18 mouse cellular contexts compared by ENCODE assay signal in genomic region chr10:62677329-62677728, GRCm38 (mm10). TPM values are rescaled to one million over a fixed set of nuclear protein-coding genes. Genes with fewer than 3 reads are reported as not detected.
"Had no signal": no experiment of that assay in that cellular context is flagged by ENCODE, and none has a peak within 500 bp of the region (broad histone marks: within the 10 kb centered on the region; RNA-seq: fewer than 3 reads in every experiment).

No protein-coding gene starts in this region.

- H3K4me3 ChIP-seq: liver, embryonic 13.5 days; neural tube, embryonic 12.5 days; neural tube, embryonic 15.5 days had no signal

- DNase-seq: kidney, adult 18-20 months; kidney, postnatal 14 days; kidney, postnatal 4 days; liver, embryonic 13.5 days; lung, adult 2 months; lung, postnatal 14 days; lung, postnatal 4 days; midbrain, embryonic 14.5 days; right cerebral cortex, adult 18-20 months; right cerebral cortex, postnatal 14 days; right cerebral cortex, postnatal 4 days; thymus, adult 2 months; thymus, postnatal 14 days; thymus, postnatal 4 days had no signal

- H3K4me1 ChIP-seq: liver, embryonic 13.5 days; neural tube, embryonic 12.5 days; neural tube, embryonic 15.5 days had no signal

- H3K36me3 ChIP-seq: liver, embryonic 13.5 days; neural tube, embryonic 12.5 days; neural tube, embryonic 15.5 days had no signal

- H3K9ac ChIP-seq: liver, embryonic 13.5 days; neural tube, embryonic 12.5 days; neural tube, embryonic 15.5 days had no signal

- H3K9me3 ChIP-seq: neural tube, embryonic 15.5 days had no signal

- H3K4me2 ChIP-seq: liver, embryonic 13.5 days; midbrain, embryonic 11.5 days; neural tube, embryonic 12.5 days; neural tube, embryonic 15.5 days had no signal

- H3K27ac ChIP-seq: liver, embryonic 13.5 days; neural tube, embryonic 12.5 days; neural tube, embryonic 15.5 days had no signal

- H3K27me3 ChIP-seq: neural tube, embryonic 12.5 days had no signal

RNA-seq across cellular contexts. Expression of gene Stox1, which starts 48.6 kb away (rescaled TPM):
- total RNA-seq: megakaryocyte-erythroid progenitor cell, adult 5-6 weeks had no signal
